Mouse (Mus musculus): Measurements from ENCODE around the gene Zfp280c.

Zfp280c gene

GRCm38 (mm10) chrX:48594099-48594760 is at the start of gene Zfp280c:
Gene Zfp280c, minus strand, starts transcription at chrX:48594504.
- DNase-seq (ENCODE audit: low spot score), result peak; percentile 13

GRCm38 (mm10) chrX:48637032-48637431 is 42.7 kb upstream of the Zfp280c start:
- DNase-seq (ENCODE audit: low spot score), result no peak

DNA sequence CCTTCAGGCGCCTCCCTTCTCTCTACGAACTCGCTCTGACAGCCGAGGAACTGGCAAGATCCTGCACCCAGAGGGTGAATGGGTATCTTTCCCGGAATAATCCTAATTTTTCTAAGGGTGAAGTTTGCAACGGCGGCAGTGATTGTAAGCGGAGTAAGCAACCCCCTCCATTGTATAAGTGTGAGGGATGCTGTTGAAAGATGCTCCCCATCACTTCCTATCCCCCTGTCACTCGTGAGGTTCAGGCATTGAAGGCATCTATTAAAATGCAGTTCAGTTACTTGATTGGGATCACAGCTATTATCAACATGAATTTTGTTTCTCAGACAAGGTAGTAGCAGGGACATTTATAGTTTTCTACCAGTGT is 29.7 kb upstream of the Zfp280c start:
- DNase-seq (ENCODE audit: low spot score), result no peak

GRCm38 (mm10) chrX:48623379-48624053 is 29.2 kb upstream of the Zfp280c start, which contains the start of gene Slc25a14:
Gene Slc25a14, plus strand, starts transcription at chrX:48623413.
- DNase-seq (ENCODE audit: low spot score), result peak; percentile 11

DNA sequence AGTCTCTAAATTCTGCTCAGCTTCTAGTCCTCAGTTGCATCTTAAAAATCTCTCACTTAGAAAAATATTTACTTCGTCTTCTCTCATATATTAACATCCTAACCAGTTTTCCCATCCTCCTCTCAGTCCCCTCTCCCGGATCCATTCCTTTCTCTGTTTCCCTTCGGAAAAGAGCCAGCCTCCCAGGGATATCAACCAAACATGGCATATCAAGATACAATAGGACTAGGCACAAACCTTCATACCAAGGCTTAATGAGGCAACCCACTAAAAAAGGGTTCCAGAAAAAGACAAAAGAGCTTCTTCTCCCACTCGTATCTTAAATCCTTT is 28.7 kb upstream of the Zfp280c start:
- DNase-seq (ENCODE audit: low spot score), result no peak

GRCm38 (mm10) chrX:48604872-48605271 is 10.6 kb upstream of the Zfp280c start:
- no peak for DNase-seq (ENCODE audit: low spot score)

DNA sequence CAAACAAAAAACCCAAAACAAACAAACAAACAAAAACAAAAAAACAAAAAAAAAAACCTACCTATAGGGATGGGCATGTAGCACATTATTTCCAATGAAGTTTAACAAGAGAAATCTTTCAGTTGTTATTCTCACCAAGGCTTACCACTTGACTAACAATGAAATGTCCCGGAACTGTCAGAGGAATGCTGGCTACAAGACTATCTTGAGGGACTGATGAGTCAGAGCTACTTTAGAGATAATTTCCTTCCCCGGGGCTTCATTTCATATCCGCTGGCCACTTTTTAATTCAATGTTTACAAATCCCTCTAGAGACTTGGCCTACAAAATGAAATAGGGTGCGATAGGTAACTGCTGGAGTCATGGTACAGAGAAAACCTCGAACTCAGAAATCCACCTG is 2.6 kb upstream of the Zfp280c start:
- DNase-seq (ENCODE audit: low spot score), result no peak

GRCm38 (mm10) chrX:48596053-48596452 is 1.7 kb upstream of the Zfp280c start:
- no peak for DNase-seq (ENCODE audit: low spot score)

- DNase-seq (ENCODE audit: low spot score), result no peak
Measured at GRCm38 (mm10) chrX:48593721-48594098, 594 bp downstream of the Zfp280c start.

- DNase-seq (ENCODE audit: low spot score), result no peak
Measured at GRCm38 (mm10) chrX:48583332-48583731, 11.0 kb downstream of the Zfp280c start.

DNA sequence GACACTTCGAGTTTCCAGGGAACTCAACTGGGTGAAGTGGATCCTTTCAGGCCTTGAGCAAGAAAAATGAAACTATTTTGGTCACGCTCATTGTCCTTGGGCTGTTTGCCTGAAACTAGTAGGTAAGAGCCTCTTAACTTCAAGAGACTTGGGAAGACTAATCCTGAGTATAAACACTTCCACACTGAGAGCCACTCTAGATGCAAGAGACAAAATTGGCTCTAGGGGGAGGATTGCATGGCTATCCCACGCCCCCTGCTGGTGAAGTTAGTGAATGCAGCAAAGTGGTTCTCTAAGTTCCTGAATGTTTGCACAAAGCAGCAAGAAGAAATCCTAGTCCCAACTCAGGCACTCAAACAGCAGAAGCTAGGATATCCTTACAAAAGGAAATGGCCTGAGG is 62.1 kb downstream of the Zfp280c start:
- peak; percentile 14 for DNase-seq (ENCODE audit: low spot score)

GRCm38 (mm10) chrX:48526435-48526834 is 67.9 kb downstream of the Zfp280c start:
- DNase-seq (ENCODE audit: low spot score), result no peak

DNA sequence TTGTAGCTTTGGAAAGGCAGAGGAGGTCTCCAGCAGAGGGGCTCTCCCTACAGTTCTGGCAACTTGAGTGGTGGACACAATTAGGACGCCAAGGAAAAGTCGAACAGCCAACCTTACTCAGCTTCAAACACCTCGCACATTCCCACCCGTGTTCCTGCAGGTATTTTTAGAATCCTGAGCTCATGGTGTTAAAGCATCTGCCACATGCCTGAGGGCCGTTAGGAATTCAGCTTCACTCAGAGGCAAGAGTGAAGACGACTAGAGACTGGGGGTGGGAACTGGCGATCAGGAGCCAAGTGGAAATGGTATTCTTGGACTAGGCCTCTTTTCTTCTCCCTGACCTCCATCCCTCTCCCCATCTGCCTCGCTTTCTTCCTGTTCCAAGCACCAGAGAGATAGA is 68.4 kb downstream of the Zfp280c start:
- no peak for DNase-seq (ENCODE audit: low spot score)

DNA sequence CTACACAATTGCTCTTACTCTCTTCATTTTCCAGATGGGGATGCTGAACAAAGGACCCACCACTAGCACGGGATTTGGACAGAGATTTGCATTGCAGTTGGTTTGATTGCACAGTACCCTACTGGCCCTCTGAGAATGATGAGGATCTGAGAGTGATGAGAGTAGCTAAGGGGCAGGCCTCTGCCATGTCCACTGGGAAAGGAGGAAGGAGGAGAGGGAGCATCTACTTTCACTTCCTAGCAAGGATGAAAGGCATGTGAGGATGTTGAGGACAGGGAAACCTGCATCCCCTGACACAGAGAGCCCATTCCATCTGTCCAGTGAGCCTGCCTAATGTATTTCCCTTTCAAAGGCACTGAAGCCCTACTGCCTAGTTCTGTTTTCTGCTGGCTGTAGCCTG is 69.0 kb downstream of the Zfp280c start:
- DNase-seq (ENCODE audit: low spot score), result no peak

DNA sequence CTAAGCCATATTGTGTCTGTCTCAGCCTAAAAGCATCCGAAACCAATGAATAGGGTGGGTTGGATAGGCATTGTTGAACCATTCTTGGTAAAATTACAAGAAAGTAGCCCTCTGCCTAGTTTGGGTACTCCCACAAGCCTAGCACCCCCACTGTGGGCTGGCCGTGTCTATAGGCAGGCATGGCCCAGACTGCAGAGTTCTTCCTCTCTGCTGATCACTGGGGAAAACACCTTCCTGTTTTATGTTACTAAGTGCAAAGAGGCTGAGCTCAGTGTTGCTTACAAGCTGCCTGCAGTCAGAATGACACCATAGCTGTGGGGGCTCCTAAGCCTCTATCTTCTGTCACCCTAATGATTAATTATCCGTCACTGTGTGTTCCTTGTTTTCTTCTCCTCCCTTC is 70.8 kb downstream of the Zfp280c start:
- DNase-seq (ENCODE audit: low spot score), result no peak

DNA sequence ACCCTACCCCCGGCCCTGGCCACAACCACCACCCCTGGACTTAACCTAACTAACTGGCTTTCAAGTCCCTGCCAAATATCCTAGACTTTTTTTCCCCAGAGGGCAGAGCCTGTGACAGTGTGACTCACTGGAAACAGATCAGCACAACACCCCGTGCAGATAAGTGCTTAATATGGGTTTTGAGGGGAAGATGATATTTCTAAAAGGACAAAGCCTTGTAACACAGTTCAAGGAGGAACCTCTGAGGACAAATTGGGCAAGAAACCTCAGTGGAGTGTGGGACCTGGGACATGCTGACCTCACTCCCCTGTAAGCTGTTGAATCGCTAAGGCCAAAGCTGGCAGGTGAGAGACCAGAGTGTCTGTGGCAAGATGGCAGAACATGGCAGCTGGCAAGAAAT is 72.7 kb downstream of the Zfp280c start:
- no peak for DNase-seq (ENCODE audit: low spot score)

- no peak for DNase-seq (ENCODE audit: low spot score)
Measured at GRCm38 (mm10) chrX:48519549-48520085, 74.7 kb downstream of the Zfp280c start.

DNA sequence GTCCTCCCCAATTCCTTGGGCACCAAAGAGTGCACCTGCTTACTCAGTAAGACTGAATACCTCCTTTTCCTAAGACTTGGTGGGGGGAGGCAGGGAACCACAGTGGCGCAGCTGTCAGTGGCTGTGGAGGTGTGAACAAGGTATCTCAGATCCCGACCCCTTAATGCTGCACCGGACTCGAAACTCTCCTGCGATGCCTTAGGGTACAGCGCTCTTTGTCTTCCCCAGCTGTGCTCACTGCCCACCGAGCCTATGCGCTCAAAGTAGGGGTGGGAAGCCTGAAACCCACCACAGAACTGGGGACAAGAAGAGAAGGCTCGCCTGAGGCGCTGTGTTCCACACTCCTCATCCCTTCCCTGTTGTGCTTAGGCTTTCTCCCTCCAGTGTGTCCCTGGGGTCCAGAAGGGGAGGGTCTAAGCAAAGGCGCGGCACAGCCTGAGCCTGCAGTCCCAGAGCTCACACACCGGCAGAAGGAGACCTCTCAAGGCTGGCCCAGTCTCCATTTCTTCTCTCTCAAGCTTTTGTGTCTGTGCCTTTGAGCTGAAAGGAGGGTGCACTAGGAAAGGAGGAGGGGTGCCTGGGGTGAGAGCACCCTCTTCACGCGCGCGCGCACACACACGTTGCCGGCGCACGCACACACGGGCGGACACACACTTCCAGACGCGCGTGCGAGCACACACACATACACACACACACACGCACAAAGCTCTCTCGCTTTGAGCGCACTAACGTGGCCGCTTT is 75.3 kb downstream of the Zfp280c start, which contains the start of gene Rab33a:
Gene Rab33a, plus strand, starts transcription at position 478 of the 741 bp plus-strand sequence.
- DNase-seq (ENCODE audit: low spot score), result no peak

DNA sequence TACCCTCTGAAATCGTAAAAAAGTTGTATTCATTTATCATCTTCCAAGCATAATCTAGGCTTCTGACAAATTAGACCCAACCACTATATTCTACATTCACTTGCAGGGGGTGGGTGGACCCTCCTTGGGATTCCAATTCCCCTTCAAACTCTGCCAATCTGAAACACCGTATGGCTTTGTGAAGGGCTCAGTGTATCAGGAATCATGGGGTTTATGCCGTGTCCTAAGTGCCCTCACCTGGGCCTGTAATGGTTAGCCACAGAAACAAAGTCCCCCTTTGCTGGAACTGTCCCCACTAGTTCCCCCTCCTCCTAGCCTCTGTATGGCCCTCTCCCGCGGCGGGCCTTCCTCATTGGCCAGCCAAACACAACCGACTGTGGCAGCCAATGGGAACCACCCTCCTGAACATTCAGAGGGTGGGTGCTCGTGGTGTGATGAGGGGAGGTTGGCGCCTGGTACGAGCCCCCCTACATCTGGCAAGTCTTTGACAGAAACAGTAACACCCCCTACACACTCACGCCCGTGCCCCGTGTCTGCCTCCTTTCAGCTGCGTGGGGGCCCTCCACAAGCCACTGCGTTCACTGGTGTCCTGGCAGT is 76.0 kb downstream of the Zfp280c start:
- no peak for DNase-seq (ENCODE audit: low spot score)

DNA sequence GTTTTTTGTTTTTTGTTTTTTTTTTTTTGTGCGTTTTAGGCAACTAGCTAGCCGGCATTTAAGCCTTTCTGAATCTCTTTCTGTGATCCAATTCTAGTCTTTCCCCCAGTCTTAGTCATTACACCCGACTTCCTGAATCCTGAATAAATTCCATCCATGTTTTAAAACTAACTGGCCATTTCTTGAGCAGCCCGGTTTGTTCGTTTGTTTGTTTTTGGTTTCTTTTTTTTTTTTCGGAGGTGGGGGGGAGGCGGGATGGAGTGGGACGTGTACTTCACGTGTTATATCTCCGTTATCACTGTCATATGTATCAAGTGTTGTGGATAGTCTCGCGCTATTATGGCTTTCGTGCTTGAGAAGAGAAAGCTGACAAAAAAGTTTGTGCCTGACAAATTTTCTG is 80.5 kb downstream of the Zfp280c start:
- DNase-seq (ENCODE audit: low spot score), result no peak

DNA sequence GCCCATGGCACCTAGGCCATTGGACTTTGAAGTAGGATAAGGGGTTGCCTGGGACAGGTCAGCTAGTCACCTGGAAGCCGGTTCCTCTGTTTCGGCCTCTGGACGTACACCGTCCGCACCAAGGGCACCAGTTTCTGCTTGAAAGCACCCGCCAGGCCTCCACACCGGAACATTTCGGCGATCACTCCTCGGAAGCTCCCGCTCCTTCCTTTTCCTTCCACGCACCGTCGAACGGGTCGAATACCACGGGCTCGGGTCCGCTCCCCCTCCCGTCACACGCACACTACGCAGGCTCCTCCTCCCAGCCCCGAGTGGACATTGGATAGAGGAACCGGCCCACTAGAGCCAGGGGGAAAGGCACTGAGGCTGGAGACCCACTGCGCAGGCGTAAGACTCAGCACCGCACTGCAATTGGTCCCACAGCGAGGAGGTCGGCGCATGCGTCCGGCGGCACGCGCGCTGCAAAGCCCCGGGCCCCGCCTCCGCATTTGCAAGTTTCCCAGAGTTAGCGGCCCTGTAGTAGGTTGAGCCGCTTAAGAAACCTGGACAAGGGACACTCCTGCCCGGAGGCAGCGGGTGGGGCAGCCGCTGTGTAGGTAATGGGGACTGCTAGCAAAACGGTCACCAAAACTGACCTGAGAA is 81.0 kb downstream of the Zfp280c start, which contains the start of gene Aifm1:
Gene Aifm1, minus strand, starts transcription at position 398 of the 642 bp plus-strand sequence.
- DNase-seq (ENCODE audit: low spot score), result peak; percentile 45

GRCm38 (mm10) chrX:48493763-48494162 is 100.5 kb downstream of the Zfp280c start:
- no peak for DNase-seq (ENCODE audit: low spot score)
